Mouse (Mus musculus): ENCODE data around the gene Itpkc. TPM values are rescaled to one million over a fixed set of nuclear protein-coding genes. Genes with fewer than 3 reads are reported as not detected.

Itpkc gene
- polyA plus RNA-seq (2015; fragmentation: Nextera tagmentation; extraction: Ambion mirVana) = 8.8 and 9.4 TPM in 2 replicates

- ATAC-seq = peak; percentile 84
- Histone ChIP-seq H3K4me3 (replicated peaks) (peak within 1 kb of the TSS; percentile 95), H3K27me3 (replicated peaks) (no peaks in the 10 kb centered on the region), H3K4me2 (replicated peaks) (peak within 1 kb of the TSS; percentile 78), H3K9ac (peak within 1 kb of the TSS; percentile 85), H3K27ac (peak within 1 kb of the TSS; percentile 90), H3K4me1 (replicated peaks) (peaks cover 52% of the 10 kb centered on the region), H3K9me3 (no peaks in the 10 kb centered on the region), H3K36me3 (no peaks in the 10 kb centered on the region)
- under 1% methylated on average over 49 of the region's 49 CpGs for WGBS
Measured at GRCm38 (mm10) chr7:27228281-27228821, at the start of gene Itpkc. TSS of gene Itpkc (minus strand) at chr7:27228661.

GRCm38 (mm10) chr7:27277191-27277590, 48.7 kb upstream of the Itpkc start:
- peaks cover 12% of the 10 kb centered on the region; the same call in 1 of the 2 replicates for H3K36me3 ChIP-seq
- no peak overlapping the region for H3K27ac ChIP-seq
- no peak for ATAC-seq
- H3K4me1 ChIP-seq (replicated peaks) = peaks cover 7% of the 10 kb centered on the region
- WGBS = 94% methylated on average over 3 of the region's 3 CpGs
- H3K4me3 ChIP-seq (replicated peaks) = no peak overlapping the region
- no peak overlapping the region for H3K9ac ChIP-seq
- no peaks in the 10 kb centered on the region for H3K27me3 ChIP-seq (replicated peaks)
- H3K9me3 ChIP-seq = no peaks in the 10 kb centered on the region
- no peak overlapping the region for H3K4me2 ChIP-seq (replicated peaks)

- ATAC-seq = peak; percentile 85
- Histone ChIP-seq H3K27me3 (replicated peaks) (no peaks in the 10 kb centered on the region), H3K9ac (no peak overlapping the region), H3K4me1 (replicated peaks) (peaks cover 5% of the 10 kb centered on the region), H3K27ac (no peak overlapping the region), H3K36me3 (peaks cover 17% of the 10 kb centered on the region), H3K9me3 (no peaks in the 10 kb centered on the region), H3K4me3 (replicated peaks) (no peak overlapping the region), H3K4me2 (replicated peaks) (no peak overlapping the region)
- WGBS = 61% methylated on average over 7 of the region's 7 CpGs
Measured at GRCm38 (mm10) chr7:27276021-27276420, 47.6 kb upstream of the Itpkc start.

GRCm38 (mm10) chr7:27274916-27275315, 46.5 kb upstream of the Itpkc start:
- H3K4me3 ChIP-seq (replicated peaks) = no peak overlapping the region
- H3K27ac ChIP-seq = no peak overlapping the region
- H3K27me3 ChIP-seq (replicated peaks) = no peaks in the 10 kb centered on the region
- H3K9ac ChIP-seq = no peak overlapping the region
- H3K9me3 ChIP-seq = no peaks in the 10 kb centered on the region
- ATAC-seq = no peak
- no peak overlapping the region for H3K4me2 ChIP-seq (replicated peaks)
- H3K36me3 ChIP-seq = peaks cover 19% of the 10 kb centered on the region
- 85% methylated on average over 4 of the region's 4 CpGs for WGBS
- H3K4me1 ChIP-seq (replicated peaks) = 0 out of 2 replicates have a peak, but pooled peaks cover 3% of the 10 kb centered on the region

GRCm38 (mm10) chr7:27273739-27274351, 45.4 kb upstream of the Itpkc start:
- Histone ChIP-seq H3K27me3 (replicated peaks) (no peaks in the 10 kb centered on the region), H3K9me3 (no peaks in the 10 kb centered on the region), H3K4me2 (replicated peaks) (peak overlapping the region; percentile 34; the same call in 1 of the 2 replicates), H3K36me3 (peaks cover 24% of the 10 kb centered on the region), H3K4me3 (replicated peaks) (no peak overlapping the region), H3K4me1 (replicated peaks) (0 out of 2 replicates have a peak, but pooled peaks cover 3% of the 10 kb centered on the region), H3K9ac (no peak overlapping the region), H3K27ac (no peak overlapping the region)
- peak; percentile 52; the same call in 1 of the 2 replicates for ATAC-seq
- 53% methylated on average over 32 of the region's 32 CpGs for WGBS

GRCm38 (mm10) chr7:27271423-27271822, 43.0 kb upstream of the Itpkc start:
- no peaks in the 10 kb centered on the region for H3K27me3 ChIP-seq (replicated peaks)
- no peaks in the 10 kb centered on the region for H3K9me3 ChIP-seq
- H3K9ac ChIP-seq = no peak overlapping the region
- H3K4me3 ChIP-seq (replicated peaks) = no peak overlapping the region
- ATAC-seq = no peak
- H3K27ac ChIP-seq = no peak overlapping the region
- WGBS = 86% methylated on average over 8 of the region's 8 CpGs
- 0 out of 2 replicates have a peak, but pooled peaks cover 3% of the 10 kb centered on the region for H3K4me1 ChIP-seq (replicated peaks)
- H3K4me2 ChIP-seq (replicated peaks) = no peak overlapping the region
- peaks cover 30% of the 10 kb centered on the region for H3K36me3 ChIP-seq

- H3K4me1 ChIP-seq (replicated peaks) = no peaks in the 10 kb centered on the region
- no peak overlapping the region for H3K9ac ChIP-seq
- H3K27ac ChIP-seq = no peak overlapping the region
- no peaks in the 10 kb centered on the region for H3K27me3 ChIP-seq (replicated peaks)
- no peak for ATAC-seq
- no peaks in the 10 kb centered on the region for H3K9me3 ChIP-seq
- H3K4me3 ChIP-seq (replicated peaks) = no peak overlapping the region
- WGBS = 73% methylated on average over 20 of the region's 20 CpGs
- no peak overlapping the region for H3K4me2 ChIP-seq (replicated peaks)
- peaks cover 28% of the 10 kb centered on the region for H3K36me3 ChIP-seq
Measured at GRCm38 (mm10) chr7:27266515-27267128, 38.2 kb upstream of the Itpkc start.

GRCm38 (mm10) chr7:27264761-27265160, 36.3 kb upstream of the Itpkc start:
- H3K4me2 ChIP-seq (replicated peaks) = no peak overlapping the region
- no peak overlapping the region for H3K27ac ChIP-seq
- no peak overlapping the region for H3K9ac ChIP-seq
- H3K4me3 ChIP-seq (replicated peaks) = no peak overlapping the region
- H3K27me3 ChIP-seq (replicated peaks) = no peaks in the 10 kb centered on the region
- peaks cover 24% of the 10 kb centered on the region for H3K36me3 ChIP-seq
- H3K4me1 ChIP-seq (replicated peaks) = 0 out of 2 replicates have a peak, but pooled peaks cover 6% of the 10 kb centered on the region
- 89% methylated on average over 12 of the region's 12 CpGs for WGBS
- no peak for ATAC-seq
- H3K9me3 ChIP-seq = no peaks in the 10 kb centered on the region

- Histone ChIP-seq H3K4me3 (replicated peaks) (no peak overlapping the region), H3K27me3 (replicated peaks) (no peaks in the 10 kb centered on the region), H3K4me2 (replicated peaks) (no peak overlapping the region), H3K4me1 (replicated peaks) (peaks cover 22% of the 10 kb centered on the region), H3K9me3 (no peaks in the 10 kb centered on the region), H3K36me3 (peaks cover 9% of the 10 kb centered on the region), H3K27ac (no peak overlapping the region), H3K9ac (no peak overlapping the region)
- ATAC-seq = no peak
- WGBS = 70% methylated on average over 6 of the region's 6 CpGs
Measured at GRCm38 (mm10) chr7:27261888-27262287, 33.4 kb upstream of the Itpkc start.

- H3K9me3 ChIP-seq = no peaks in the 10 kb centered on the region
- H3K4me1 ChIP-seq (replicated peaks) = peaks cover 30% of the 10 kb centered on the region
- ATAC-seq = no peak
- no peak overlapping the region for H3K4me3 ChIP-seq (replicated peaks)
- no peak overlapping the region for H3K4me2 ChIP-seq (replicated peaks)
- 82% methylated on average over 7 of the region's 7 CpGs for WGBS
- H3K9ac ChIP-seq = no peak overlapping the region
- peaks cover 9% of the 10 kb centered on the region for H3K36me3 ChIP-seq
- H3K27me3 ChIP-seq (replicated peaks) = no peaks in the 10 kb centered on the region
- no peak overlapping the region for H3K27ac ChIP-seq
Measured at GRCm38 (mm10) chr7:27260856-27261255, 32.4 kb upstream of the Itpkc start.

- Histone ChIP-seq H3K9me3 (no peaks in the 10 kb centered on the region), H3K27me3 (replicated peaks) (no peaks in the 10 kb centered on the region), H3K27ac (no peak overlapping the region), H3K9ac (peak overlapping the region; percentile 80), H3K4me3 (replicated peaks) (peak overlapping the region; percentile 79), H3K36me3 (peaks cover 5% of the 10 kb centered on the region), H3K4me2 (replicated peaks) (peak overlapping the region; percentile 91), H3K4me1 (replicated peaks) (peaks cover 33% of the 10 kb centered on the region)
- WGBS = 34% methylated on average over 5 of the region's 5 CpGs
- ATAC-seq = no peak
Measured at GRCm38 (mm10) chr7:27259771-27260170, 31.3 kb upstream of the Itpkc start.

GRCm38 (mm10) chr7:27259271-27259721, 30.8 kb upstream of the Itpkc start:
- ATAC-seq = no peak
- Histone ChIP-seq H3K27ac (peak overlapping the region; percentile 81), H3K4me3 (replicated peaks) (peak overlapping the region; percentile 79), H3K27me3 (replicated peaks) (no peaks in the 10 kb centered on the region), H3K4me2 (replicated peaks) (peak overlapping the region; percentile 91), H3K9me3 (no peaks in the 10 kb centered on the region), H3K4me1 (replicated peaks) (peaks cover 33% of the 10 kb centered on the region), H3K9ac (peak overlapping the region; percentile 80), H3K36me3 (peaks cover 4% of the 10 kb centered on the region; the same call in 1 of the 2 replicates)
- WGBS = 8% methylated on average over 9 of the region's 9 CpGs

Measured in intestine, embryonic 15.5 days (tissue).